Mouse (Mus musculus): ENCODE measurements at regions not wholly inside any gene's neighbourhood (a gene's known extent, or its start where the extent isn't known, plus 50 kb on each side); places are given as distances from the start of the nearest gene placed in this dataset.

- Histone ChIP-seq H3K4me3 (replicated peaks) (no peak overlapping the region), H3K4me2 (no peak overlapping the region), H3K27me3 (no peaks in the 10 kb centered on the region), H3K27ac (no peak overlapping the region), H3K36me3 (no peaks in the 10 kb centered on the region), H3K9me3 (no peaks in the 10 kb centered on the region), H3K4me1 (replicated peaks) (peaks cover 10% of the 10 kb centered on the region), H3K9ac (replicated peaks) (no peak overlapping the region)
- ATAC-seq (ENCODE audit: insufficient number of reproducible peaks, insufficient read depth, low FRiP score, low TSS enrichment, low read depth), result no peak
- 23% methylated on average over 2 of the region's 2 CpGs for WGBS
Measured at GRCm38 (mm10) chr12:27492270-27492669, 149.9 kb upstream of the Sox11 start.

GRCm38 (mm10) chr12:27481230-27481629 lies 138.9 kb upstream of the Sox11 start:
- H3K27ac ChIP-seq, result no peak overlapping the region
- H3K36me3 ChIP-seq, result no peaks in the 10 kb centered on the region
- no peak overlapping the region for H3K4me2 ChIP-seq
- H3K4me3 ChIP-seq (replicated peaks), result no peak overlapping the region
- no peaks in the 10 kb centered on the region for H3K9me3 ChIP-seq
- H3K27me3 ChIP-seq, result no peaks in the 10 kb centered on the region
- no peak for ATAC-seq (ENCODE audit: insufficient number of reproducible peaks, insufficient read depth, low FRiP score, low TSS enrichment, low read depth)
- 0 out of 2 replicates have a peak, but pooled peaks cover 7% of the 10 kb centered on the region for H3K4me1 ChIP-seq (replicated peaks)
- H3K9ac ChIP-seq (replicated peaks), result no peak overlapping the region

GRCm38 (mm10) chr12:27479601-27480001 lies 137.2 kb upstream of the Sox11 start:
- no peak overlapping the region for H3K27ac ChIP-seq
- no peaks in the 10 kb centered on the region for H3K9me3 ChIP-seq
- peaks cover 9% of the 10 kb centered on the region for H3K4me1 ChIP-seq (replicated peaks)
- no peak overlapping the region for H3K9ac ChIP-seq (replicated peaks)
- WGBS, result 89% methylated on average over 7 of the region's 7 CpGs
- H3K27me3 ChIP-seq, result no peaks in the 10 kb centered on the region
- no peak overlapping the region for H3K4me3 ChIP-seq (replicated peaks)
- H3K4me2 ChIP-seq, result no peak overlapping the region
- no peaks in the 10 kb centered on the region for H3K36me3 ChIP-seq
- no peak for ATAC-seq (ENCODE audit: insufficient number of reproducible peaks, insufficient read depth, low FRiP score, low TSS enrichment, low read depth)

- WGBS, result 43% methylated on average over 4 of the region's 4 CpGs
- Histone ChIP-seq H3K9ac (replicated peaks) (no peak overlapping the region), H3K4me1 (replicated peaks) (peaks cover 39% of the 10 kb centered on the region), H3K9me3 (no peaks in the 10 kb centered on the region), H3K4me3 (replicated peaks) (no peak overlapping the region), H3K27ac (peak overlapping the region; percentile 56), H3K36me3 (no peaks in the 10 kb centered on the region), H3K4me2 (no peak overlapping the region), H3K27me3 (no peaks in the 10 kb centered on the region)
- no peak for ATAC-seq (ENCODE audit: insufficient number of reproducible peaks, insufficient read depth, low FRiP score, low TSS enrichment, low read depth)
Measured at GRCm38 (mm10) chr12:27474631-27475030, 132.3 kb upstream of the Sox11 start.

- Histone ChIP-seq H3K9me3 (no peaks in the 10 kb centered on the region), H3K4me2 (no peak overlapping the region), H3K27me3 (no peaks in the 10 kb centered on the region), H3K36me3 (no peaks in the 10 kb centered on the region), H3K4me1 (replicated peaks) (peaks cover 54% of the 10 kb centered on the region), H3K9ac (replicated peaks) (no peak overlapping the region), H3K4me3 (replicated peaks) (no peak overlapping the region), H3K27ac (peak overlapping the region; percentile 72; the same call in 1 of the 2 replicates)
- WGBS, result 19% methylated on average over 5 of the region's 5 CpGs
- no peak for ATAC-seq (ENCODE audit: insufficient number of reproducible peaks, insufficient read depth, low FRiP score, low TSS enrichment, low read depth)
Measured at GRCm38 (mm10) chr12:27471557-27471956, 129.2 kb upstream of the Sox11 start.

GRCm38 (mm10) chr12:27470346-27470745 lies 128.0 kb upstream of the Sox11 start:
- ATAC-seq (ENCODE audit: insufficient number of reproducible peaks, insufficient read depth, low FRiP score, low TSS enrichment, low read depth), result no peak
- Histone ChIP-seq H3K9ac (replicated peaks) (no peak overlapping the region), H3K9me3 (no peaks in the 10 kb centered on the region), H3K4me3 (replicated peaks) (no peak overlapping the region), H3K4me2 (no peak overlapping the region), H3K36me3 (no peaks in the 10 kb centered on the region), H3K27ac (peak overlapping the region; percentile 69), H3K4me1 (replicated peaks) (peaks cover 66% of the 10 kb centered on the region), H3K27me3 (no peaks in the 10 kb centered on the region)

GRCm38 (mm10) chr12:27468782-27469181 lies 126.4 kb upstream of the Sox11 start:
- Histone ChIP-seq H3K4me2 (no peak overlapping the region), H3K36me3 (no peaks in the 10 kb centered on the region), H3K4me3 (replicated peaks) (no peak overlapping the region), H3K27ac (no peak overlapping the region; the same call in 1 of the 2 replicates), H3K4me1 (replicated peaks) (peaks cover 66% of the 10 kb centered on the region), H3K9ac (replicated peaks) (no peak overlapping the region), H3K27me3 (no peaks in the 10 kb centered on the region), H3K9me3 (no peaks in the 10 kb centered on the region)
- 28% methylated on average over 1 of the region's 1 CpGs for WGBS
- no peak for ATAC-seq (ENCODE audit: insufficient number of reproducible peaks, insufficient read depth, low FRiP score, low TSS enrichment, low read depth)

GRCm38 (mm10) chr12:27468141-27468540 lies 125.8 kb upstream of the Sox11 start:
- Histone ChIP-seq H3K4me3 (replicated peaks) (no peak overlapping the region), H3K4me2 (no peak overlapping the region), H3K27ac (no peak overlapping the region), H3K27me3 (no peaks in the 10 kb centered on the region), H3K9ac (replicated peaks) (no peak overlapping the region), H3K9me3 (no peaks in the 10 kb centered on the region), H3K36me3 (no peaks in the 10 kb centered on the region), H3K4me1 (replicated peaks) (peaks cover 65% of the 10 kb centered on the region)
- ATAC-seq (ENCODE audit: insufficient number of reproducible peaks, insufficient read depth, low FRiP score, low TSS enrichment, low read depth), result no peak
- WGBS, result 88% methylated on average over 3 of the region's 3 CpGs

- ATAC-seq (ENCODE audit: insufficient number of reproducible peaks, insufficient read depth, low FRiP score, low TSS enrichment, low read depth), result peak; percentile 92
- Histone ChIP-seq H3K4me2 (peak overlapping the region; percentile 20; the same call in 1 of the 2 replicates), H3K36me3 (no peaks in the 10 kb centered on the region), H3K4me1 (replicated peaks) (peaks cover 46% of the 10 kb centered on the region), H3K9me3 (no peaks in the 10 kb centered on the region), H3K4me3 (replicated peaks) (no peak overlapping the region), H3K9ac (replicated peaks) (no peak overlapping the region), H3K27me3 (no peaks in the 10 kb centered on the region), H3K27ac (peak overlapping the region; percentile 82)
- WGBS, result 4% methylated on average over 3 of the region's 3 CpGs
Measured at GRCm38 (mm10) chr12:27465499-27466150, 123.3 kb upstream of the Sox11 start.

GRCm38 (mm10) chr12:27458674-27459073 lies 116.3 kb upstream of the Sox11 start:
- WGBS, result 72% methylated on average over 4 of the region's 4 CpGs

GRCm38 (mm10) chr12:27437661-27438345 lies 95.4 kb upstream of the Sox11 start:
- Histone ChIP-seq H3K36me3 (no peaks in the 10 kb centered on the region), H3K4me1 (replicated peaks) (no peaks in the 10 kb centered on the region), H3K27me3 (no peaks in the 10 kb centered on the region), H3K4me3 (replicated peaks) (no peak overlapping the region), H3K4me2 (no peak overlapping the region), H3K27ac (no peak overlapping the region), H3K9ac (replicated peaks) (no peak overlapping the region), H3K9me3 (no peaks in the 10 kb centered on the region)
- 46% methylated on average over 6 of the region's 6 CpGs for WGBS
- no peak for ATAC-seq (ENCODE audit: insufficient number of reproducible peaks, insufficient read depth, low FRiP score, low TSS enrichment, low read depth)

More at GRCm38 (mm10) chr12:27458674-27459073, 116.3 kb upstream of the Sox11 start:
- Histone ChIP-seq H3K4me3 (replicated peaks) (no peak overlapping the region), H3K27ac (no peak overlapping the region), H3K36me3 (no peaks in the 10 kb centered on the region), H3K4me2 (no peak overlapping the region), H3K27me3 (no peaks in the 10 kb centered on the region), H3K9me3 (peaks cover 11% of the 10 kb centered on the region), H3K9ac (replicated peaks) (no peak overlapping the region), H3K4me1 (replicated peaks) (no peaks in the 10 kb centered on the region)
- ATAC-seq (ENCODE audit: insufficient number of reproducible peaks, insufficient read depth, low FRiP score, low TSS enrichment, low read depth), result no peak

- H3K9me3 ChIP-seq, result no peaks in the 10 kb centered on the region
- 87% methylated on average over 2 of the region's 2 CpGs for WGBS
- H3K4me1 ChIP-seq (replicated peaks), result no peaks in the 10 kb centered on the region
- no peak overlapping the region for H3K4me2 ChIP-seq
- no peak overlapping the region for H3K4me3 ChIP-seq (replicated peaks)
- no peak overlapping the region for H3K27ac ChIP-seq
- no peaks in the 10 kb centered on the region for H3K27me3 ChIP-seq
- no peaks in the 10 kb centered on the region for H3K36me3 ChIP-seq
- no peak for ATAC-seq (ENCODE audit: insufficient number of reproducible peaks, insufficient read depth, low FRiP score, low TSS enrichment, low read depth)
- H3K9ac ChIP-seq (replicated peaks), result no peak overlapping the region
Measured at GRCm38 (mm10) chr12:27431338-27431737, 89.0 kb upstream of the Sox11 start.
